Mouse (Mus musculus) midbrain, embryonic 15.5 days (tissue): Measurements from ENCODE around the gene Gm21936. TPM values are rescaled to one million over a fixed set of nuclear protein-coding genes. Genes with fewer than 3 reads are reported as not detected.
"Not testable (repeated sequence)": the region's sequence is repeated elsewhere in the genome, so short reads cannot be mapped to it uniquely, and the experiment has no call there.

ENCODE experiments used
- ATAC-seq: fragments of 200-750 bp; cut with Nextera tagmentation; replicated peaks from 2 replicates; pipeline ENCODE4 v1.8.0; 2017; ENCODE audit warnings: moderate TSS enrichment
- H3K27ac ChIP-seq: fragments of 300-500 bp; sonication (generic); 2 replicates; pipeline ENCODE4 v1.5.1; 2015; ENCODE audit warnings: mild to moderate bottlenecking, inconsistent platforms
- H3K27me3 ChIP-seq: fragments of 300-500 bp; sonication (generic); replicated peaks from 2 replicates; pipeline ENCODE4 v1.6.1; 2015; ENCODE audit warnings: inconsistent platforms
- H3K36me3 ChIP-seq: fragments of 300-500 bp; sonication (generic); replicated peaks from 2 replicates; pipeline ENCODE4 v1.6.1; 2015; ENCODE audit warnings: inconsistent platforms
- H3K4me1 ChIP-seq: fragments of 300-500 bp; sonication (generic); 2 replicates; pipeline ENCODE4 v1.6.1; 2015; ENCODE audit warnings: inconsistent platforms
- H3K4me2 ChIP-seq: fragments of 300-500 bp; sonication (generic); 2 replicates; pipeline ENCODE4 v1.6.1; 2015; ENCODE audit warnings: inconsistent platforms, mild to moderate bottlenecking, moderate library complexity
- H3K4me3 ChIP-seq: fragments of 300-500 bp; sonication (generic); 2 replicates; pipeline ENCODE4 v1.5.1; 2015; ENCODE audit warnings: mild to moderate bottlenecking, inconsistent platforms
- H3K9ac ChIP-seq: fragments of 300-500 bp; sonication (generic); 2 replicates; pipeline ENCODE4 v1.6.1; 2015; ENCODE audit warnings: mild to moderate bottlenecking, inconsistent platforms
- H3K9me3 ChIP-seq: fragments of 300-500 bp; sonication (generic); 2 replicates; pipeline ENCODE4 v1.6.1; 2016; ENCODE audit warnings: inconsistent platforms
- WGBS: fragments of 180-500 bp; shearing (Covaris S2); methylation state at CpG from one replicate; pipeline ENCODE4 v1.1.7; 2015; ENCODE audit warnings: mixed read lengths; 5-methylcytosine and 5-hydroxymethylcytosine counted together
- polyA plus RNA-seq: library from polyadenylated mRNA; unstranded; fragments of >200 nt; fragmentation: Nextera tagmentation; extraction: Ambion mirVana; gene quantifications from 2 replicates; pipeline ENCODE4 v1.2.1, GENCODE M21; 2015

The Gm21936 gene
- polyA plus RNA-seq, result not detected in 2 replicates

DNA sequence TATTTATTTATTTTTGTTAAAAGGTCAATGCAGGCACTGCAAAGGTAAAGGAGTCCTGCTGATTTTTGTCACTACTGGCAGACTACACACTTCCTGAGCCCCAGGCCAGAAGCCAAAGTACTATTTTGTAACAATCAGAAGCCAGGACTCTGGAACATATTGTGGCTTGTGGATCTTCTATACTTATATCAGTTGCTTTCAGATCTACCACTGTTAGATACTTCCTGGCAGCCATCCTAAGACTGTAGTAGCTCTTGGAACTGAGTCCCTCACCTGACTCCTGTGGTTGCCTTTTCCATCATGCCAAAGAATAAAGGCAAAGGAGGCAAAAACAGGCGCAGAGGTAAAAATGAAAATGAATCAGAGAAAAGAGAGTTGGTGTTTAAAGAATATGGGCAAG is at the start of gene Gm21936:
Gm21936 (plus strand) TSS at position 301 of the 400 bp plus-strand sequence.
- H3K4me3 ChIP-seq, H3K9ac ChIP-seq, H3K4me2 ChIP-seq, ATAC-seq, H3K9me3 ChIP-seq, H3K27me3 ChIP-seq, H3K36me3 ChIP-seq, H3K27ac ChIP-seq, H3K4me1 ChIP-seq: not testable (repeated sequence)
- WGBS, result 89% methylated on average over 1 of the region's 1 CpGs

GRCm38 (mm10) chr12:87775655-87776054 is 19.7 kb upstream of the Gm21936 start, which contains the start of gene Gm21319:
Gm21319 (minus strand) TSS chr12:87775755.
- H3K27me3 ChIP-seq, H3K4me1 ChIP-seq, H3K27ac ChIP-seq, H3K4me2 ChIP-seq, H3K36me3 ChIP-seq, H3K9ac ChIP-seq, H3K4me3 ChIP-seq, ATAC-seq, H3K9me3 ChIP-seq: not testable (repeated sequence)
- 90% methylated on average over 4 of the region's 4 CpGs for WGBS

DNA sequence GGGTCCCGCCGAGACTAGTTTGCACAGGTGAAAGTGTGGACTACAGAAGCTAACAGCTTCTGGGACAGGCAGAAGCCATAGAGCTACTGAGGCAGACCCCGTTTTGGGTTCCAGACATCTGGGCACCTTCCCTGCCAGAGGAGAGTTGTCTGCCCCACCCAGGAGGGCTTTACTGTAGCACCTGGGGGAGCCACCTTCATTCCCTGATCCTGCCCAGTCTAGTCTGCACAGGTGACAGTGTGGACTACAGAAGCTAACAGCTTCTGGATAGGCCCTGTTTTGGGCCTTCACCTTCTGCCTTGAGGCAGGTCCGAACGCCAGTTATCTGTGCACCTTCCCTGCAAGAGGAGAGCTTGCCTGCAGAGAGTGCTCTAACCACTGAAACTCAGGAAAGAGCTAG is 2.7 kb downstream of the Gm21936 start:
- WGBS, result 89% methylated on average over 5 of the region's 5 CpGs
- H3K27ac ChIP-seq, H3K36me3 ChIP-seq, H3K4me3 ChIP-seq, H3K9ac ChIP-seq, ATAC-seq, H3K4me2 ChIP-seq, H3K9me3 ChIP-seq, H3K4me1 ChIP-seq, H3K27me3 ChIP-seq: not testable (repeated sequence)

DNA sequence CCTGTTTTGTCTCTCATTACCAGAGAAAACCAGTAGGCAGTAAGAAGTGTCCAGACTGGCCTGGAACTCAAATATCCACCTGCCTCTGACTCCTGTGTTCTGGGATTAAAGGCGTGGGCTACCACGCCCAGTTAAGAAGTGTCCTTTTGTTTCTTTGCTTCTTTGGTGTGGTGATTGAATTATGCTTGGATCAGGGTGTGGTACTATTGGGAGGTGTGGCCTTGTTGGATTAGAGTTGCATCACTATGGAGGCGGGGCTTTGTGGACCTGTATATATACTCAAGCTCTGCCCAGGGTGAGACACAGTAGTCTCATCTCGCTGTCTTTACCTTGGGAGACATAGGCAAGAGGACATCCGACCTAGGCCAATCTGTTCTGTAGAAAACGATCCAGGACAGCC is 21.0 kb downstream of the Gm21936 start, which contains the start of gene BB287469:
BB287469 (plus strand) TSS at position 301 of the 400 bp plus-strand sequence.
- not testable (repeated sequence) for H3K27ac ChIP-seq, H3K4me1 ChIP-seq, ATAC-seq, H3K4me3 ChIP-seq, H3K4me2 ChIP-seq, H3K9ac ChIP-seq, H3K27me3 ChIP-seq, H3K36me3 ChIP-seq, H3K9me3 ChIP-seq
- WGBS, result 81% methylated on average over 6 of the region's 6 CpGs

DNA sequence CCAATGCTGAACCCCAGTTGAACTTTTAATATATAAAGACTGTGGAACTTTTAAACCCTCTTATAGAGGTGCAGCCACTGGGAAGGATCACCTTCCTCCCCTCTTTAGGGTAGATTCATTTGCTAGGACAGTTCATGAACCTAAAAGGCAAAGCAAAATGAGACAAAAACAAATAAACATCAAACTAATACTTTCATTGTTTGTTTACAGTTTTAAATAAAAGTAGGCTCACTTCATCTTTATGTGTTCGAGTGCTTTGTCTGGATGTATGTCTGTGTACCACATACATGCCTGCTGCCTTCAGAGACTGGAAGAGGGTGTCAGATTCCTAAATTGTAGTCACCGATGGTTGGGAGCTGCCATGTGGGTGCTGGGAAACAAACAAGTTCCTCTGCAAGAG is 46.9 kb downstream of the Gm21936 start, which contains the start of gene Gm2001:
Gm2001 (minus strand) TSS at position 101 of the 400 bp plus-strand sequence.
- not testable (repeated sequence) for H3K27me3 ChIP-seq, H3K9ac ChIP-seq, H3K4me2 ChIP-seq, ATAC-seq, H3K36me3 ChIP-seq, H3K9me3 ChIP-seq, H3K27ac ChIP-seq, H3K4me3 ChIP-seq, H3K4me1 ChIP-seq
- WGBS, result 78% methylated on average over 2 of the region's 2 CpGs

Other genes with a start within 250 kb of the Gm21936 start
- gene Oog1, start 192.8 kb upstream of the Gm21936 start, polyA plus RNA-seq, result not detected in 2 replicates
- not detected in 2 replicates for gene Gm4027, start 176.6 kb upstream of the Gm21936 start, polyA plus RNA-seq
- gene Gm16381, start 150.9 kb upstream of the Gm21936 start, polyA plus RNA-seq, result not detected in 2 replicates
- not detected in 2 replicates for gene Gm21319, start 19.8 kb upstream of the Gm21936 start, polyA plus RNA-seq
- not detected in 2 replicates for gene BB287469, start 21.1 kb downstream of the Gm21936 start, polyA plus RNA-seq
- gene Gm2001, start 46.8 kb downstream of the Gm21936 start, polyA plus RNA-seq, result not detected in 2 replicates
- gene Gm2016, start 78.6 kb downstream of the Gm21936 start, polyA plus RNA-seq, result not detected in 2 replicates
- gene Gm2022, start 99.9 kb downstream of the Gm21936 start, polyA plus RNA-seq, result not detected in 2 replicates
- not detected in 2 replicates for gene Gm2035, start 124.3 kb downstream of the Gm21936 start, polyA plus RNA-seq
- gene Gm2042, start 158.6 kb downstream of the Gm21936 start, polyA plus RNA-seq, result not detected in 2 replicates
- gene Gm2075, start 216.3 kb downstream of the Gm21936 start, polyA plus RNA-seq, result not detected in 2 replicates
- not detected in 2 replicates for gene Gm6803, start 223.3 kb downstream of the Gm21936 start, polyA plus RNA-seq
- not detected in 2 replicates for gene Gm2056, start 231.5 kb downstream of the Gm21936 start, polyA plus RNA-seq